Mouse (Mus musculus): ENCODE measurements around the gene Gimap9. TPM values are rescaled to one million over a fixed set of nuclear protein-coding genes. Genes with fewer than 3 reads are reported as not detected.

Gene Gimap9
- polyA plus RNA-seq, 1 experiment from 2014 or later: 14.2 TPM

GRCm38 (mm10) chr6:48725476-48725875 lies 49.5 kb downstream of the Gimap9 start:
- Histone ChIP-seq H3K36me3 (ENCODE audit: insufficient read depth, low read length) (no peaks in the 10 kb centered on the region), H3K4me2 (replicated peaks; ENCODE audit: low read depth, low read length) (no peak overlapping the region), H3K4me1 (ENCODE audit: insufficient read depth, low read depth, low read length) (no peaks in the 10 kb centered on the region), H3K27me3 (replicated peaks; ENCODE audit: insufficient read depth, low read length) (no peaks in the 10 kb centered on the region), H3K9ac (replicated peaks; ENCODE audit: low read depth) (no peak overlapping the region), H3K9me3 (ENCODE audit: low read length) (no peaks in the 10 kb centered on the region), H3K4me3 (ENCODE audit: low read depth, low read length) (no peak overlapping the region), H3K27ac (ENCODE audit: low read length) (no peak overlapping the region)
- TF ChIP-seq CTCF (IDR thresholded peaks at IDR 0.05): no peak
- TF ChIP-seq EP300 (IDR thresholded peaks at IDR 0.05): 0 out of 2 replicates have a peak, but pooled peaks have one; percentile 13
- DNase-seq (ENCODE audit: low spot score) (peak; percentile 59), ATAC-seq (peak; percentile 74)
- 0% methylated on average over 1 of the region's 1 CpGs for WGBS

DNA sequence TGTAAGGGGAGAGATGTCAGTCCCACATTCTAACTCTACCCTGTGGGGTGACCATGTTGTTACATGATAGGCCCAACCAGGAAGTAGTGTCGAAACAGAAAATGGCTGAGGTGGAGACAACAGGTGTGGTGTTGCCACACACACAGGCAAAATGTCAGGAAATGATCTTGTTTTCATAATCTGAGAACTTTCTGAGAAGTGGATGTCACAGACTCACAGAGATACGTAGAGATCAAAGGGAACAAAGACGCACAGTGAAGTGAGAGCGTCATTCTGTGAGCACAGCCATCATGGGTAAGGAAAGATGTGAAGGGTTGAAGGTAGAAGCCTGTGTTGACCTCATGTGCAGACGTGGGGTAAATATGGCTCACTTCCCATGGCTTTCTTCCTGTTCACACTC lies 51.8 kb downstream of the Gimap9 start:
- no peaks in the 10 kb centered on the region for H3K36me3 ChIP-seq (ENCODE audit: insufficient read depth, low read length)
- no peaks in the 10 kb centered on the region for H3K27me3 ChIP-seq (replicated peaks; ENCODE audit: insufficient read depth, low read length)
- WGBS: 76% methylated on average over 5 of the region's 5 CpGs
- no peaks in the 10 kb centered on the region for H3K4me1 ChIP-seq (ENCODE audit: insufficient read depth, low read depth, low read length)
- no peaks in the 10 kb centered on the region for H3K9me3 ChIP-seq (ENCODE audit: low read length)
- no peak overlapping the region for H3K4me3 ChIP-seq (ENCODE audit: low read depth, low read length)
- no peak for DNase-seq (ENCODE audit: low spot score)
- H3K4me2 ChIP-seq (replicated peaks; ENCODE audit: low read depth, low read length): no peak overlapping the region
- TF ChIP-seq EP300 (IDR thresholded peaks at IDR 0.05) (no peak), CTCF (IDR thresholded peaks at IDR 0.05) (no peak)
- no peak for ATAC-seq
- H3K9ac ChIP-seq (replicated peaks; ENCODE audit: low read depth): no peak overlapping the region
- no peak overlapping the region for H3K27ac ChIP-seq (ENCODE audit: low read length)

Other genes with a start within 250 kb of the Gimap9 start
- gene Zfp467, start 230.3 kb upstream of the Gimap9 start, polyA plus RNA-seq (2015; fragmentation: Nextera tagmentation; extraction: Ambion mirVana): 31.5 and 34.6 TPM in 2 replicates
- 0.31 and 0.64 TPM in 2 replicates for gene Sspo, start 227.9 kb upstream of the Gimap9 start, polyA plus RNA-seq (2015; fragmentation: Nextera tagmentation; extraction: Ambion mirVana)
- 8.4 and 9.1 TPM in 2 replicates for gene Atp6v0e2, start 138.5 kb upstream of the Gimap9 start, polyA plus RNA-seq (2015; fragmentation: Nextera tagmentation; extraction: Ambion mirVana)
- 4.2 and 4.7 TPM in 2 replicates for gene Lrrc61, start 121.3 kb upstream of the Gimap9 start, polyA plus RNA-seq (2015; fragmentation: Nextera tagmentation; extraction: Ambion mirVana)
- gene Rarres2, start 103.3 kb upstream of the Gimap9 start, polyA plus RNA-seq (2015; fragmentation: Nextera tagmentation; extraction: Ambion mirVana): 301 and 319 TPM in 2 replicates
- not detected in 2 replicates for gene Gm45021, start 86.5 kb upstream of the Gimap9 start, polyA plus RNA-seq (2015; fragmentation: Nextera tagmentation; extraction: Ambion mirVana)
- gene Repin1, start 82.2 kb upstream of the Gimap9 start, polyA plus RNA-seq (2015; fragmentation: Nextera tagmentation; extraction: Ambion mirVana): 15.2 and 15.5 TPM in 2 replicates
- not detected in 2 replicates for gene Gm44965, start 82.2 kb upstream of the Gimap9 start, polyA plus RNA-seq (2015; fragmentation: Nextera tagmentation; extraction: Ambion mirVana)
- 5.3 and 6.2 TPM in 2 replicates for gene Zfp775, start 74.1 kb upstream of the Gimap9 start, polyA plus RNA-seq (2015; fragmentation: Nextera tagmentation; extraction: Ambion mirVana)
- gene AI854703, start 49.4 kb upstream of the Gimap9 start, polyA plus RNA-seq (2015; fragmentation: Nextera tagmentation; extraction: Ambion mirVana): 0.30 and 0.49 TPM in 2 replicates
- 8.6 and 10.8 TPM in 2 replicates for gene Gimap8, start 28.9 kb upstream of the Gimap9 start, polyA plus RNA-seq (2015; fragmentation: Nextera tagmentation; extraction: Ambion mirVana)
- 129 and 151 TPM in 2 replicates for gene Gimap4, start 8.4 kb downstream of the Gimap9 start, polyA plus RNA-seq (2015; fragmentation: Nextera tagmentation; extraction: Ambion mirVana)
- gene Gimap6, start 32.1 kb downstream of the Gimap9 start, polyA plus RNA-seq (2015; fragmentation: Nextera tagmentation; extraction: Ambion mirVana): 75.4 and 91.2 TPM in 2 replicates
- 2.2 and 6.0 TPM in 2 replicates for gene Gm28053, start 42.5 kb downstream of the Gimap9 start, polyA plus RNA-seq (2015; fragmentation: Nextera tagmentation; extraction: Ambion mirVana)
- gene Gimap7, start 42.5 kb downstream of the Gimap9 start, polyA plus RNA-seq (2015; fragmentation: Nextera tagmentation; extraction: Ambion mirVana): 0.14 and 0.21 TPM in 2 replicates
- 61.8 and 74.6 TPM in 2 replicates for gene Gimap1, start 62.9 kb downstream of the Gimap9 start, polyA plus RNA-seq (2015; fragmentation: Nextera tagmentation; extraction: Ambion mirVana)
- gene Gimap5, start 70.1 kb downstream of the Gimap9 start, polyA plus RNA-seq (2015; fragmentation: Nextera tagmentation; extraction: Ambion mirVana): 36.5 and 49.8 TPM in 2 replicates
- gene Gimap3, start 94.7 kb downstream of the Gimap9 start, polyA plus RNA-seq (2015; fragmentation: Nextera tagmentation; extraction: Ambion mirVana): 0.31 and 0.61 TPM in 2 replicates
- 485 and 539 TPM in 2 replicates for gene Tmem176a, start 164.8 kb downstream of the Gimap9 start, polyA plus RNA-seq (2015; fragmentation: Nextera tagmentation; extraction: Ambion mirVana)
- gene Tmem176b, start 165.4 kb downstream of the Gimap9 start, polyA plus RNA-seq (2015; fragmentation: Nextera tagmentation; extraction: Ambion mirVana): 798 and 806 TPM in 2 replicates
- gene Aoc1, start 196.8 kb downstream of the Gimap9 start, polyA plus RNA-seq (2015; fragmentation: Nextera tagmentation; extraction: Ambion mirVana): 4.4 and 4.9 TPM in 2 replicates

All from lung, postnatal 0 days (tissue).